Mouse (Mus musculus) ES-E14 (cell line): Measurements from ENCODE around the gene Lcn11. TPM values are rescaled to one million over a fixed set of nuclear protein-coding genes. Genes with fewer than 3 reads are reported as not detected.

Experiments used
- DNase-seq: peaks from one replicate; pipeline ENCODE4 v3.0.0-alpha.2; 2013; ENCODE audit warnings: low read depth, low spot score
- H3K27ac ChIP-seq: 2 replicates; pipeline ENCODE4 v1.5.1; 2012; ENCODE audit warnings: low read depth, mild to moderate bottlenecking, low read length, moderate library complexity, mixed read lengths; ENCODE audit not compliant: poor library complexity, insufficient read depth, severe bottlenecking
- H3K36me3 ChIP-seq: 2 replicates; pipeline ENCODE4 v1.6.1; 2012; ENCODE audit warnings: mild to moderate bottlenecking, low read length, moderate library complexity, mixed read lengths; ENCODE audit not compliant: control insufficient read depth, poor library complexity, insufficient read depth, severe bottlenecking
- H3K4me1 ChIP-seq, 2 experiments: fragments of 150-350 bp in 1 of 2; sonication (generic) in 1 of 2; 2 replicates each; pipeline ENCODE4 v1.6.1; 2012; ENCODE audit warnings: low read length in 2 of 2, mild to moderate bottlenecking in 1 of 2, mixed read lengths in 1 of 2; ENCODE audit not compliant: control insufficient read depth in 2 of 2, insufficient read depth in 2 of 2, poor library complexity in 1 of 2
- H3K4me3 ChIP-seq, 2 experiments: fragments of 150-350 bp in 1 of 2; sonication (generic) in 1 of 2; 2 replicates each; pipeline ENCODE4 v1.5.1; 2012; ENCODE audit warnings: low read length in 2 of 2, low read depth in 1 of 2, mild to moderate bottlenecking in 1 of 2, mixed read lengths in 1 of 2; ENCODE audit not compliant: insufficient read depth in 1 of 2, poor library complexity in 1 of 2, severe bottlenecking in 1 of 2
- H3K9ac ChIP-seq: 2 replicates; pipeline ENCODE4 v1.6.1; 2012; ENCODE audit warnings: low read depth, mild to moderate bottlenecking, low read length, mixed read lengths; ENCODE audit not compliant: poor library complexity, insufficient read depth, severe bottlenecking
- H3K9me3 ChIP-seq: fragments of 150-350 bp; sonication (generic); 2 replicates; pipeline ENCODE4 v1.6.1; 2012; ENCODE audit warnings: low read depth, mild to moderate bottlenecking, low read length; ENCODE audit not compliant: control insufficient read depth, insufficient read depth
- CHD2 ChIP-seq: IDR thresholded peaks from 2 replicates; pipeline ENCODE4 v1.6.1; 2014; ENCODE audit warnings: mild to moderate bottlenecking, low read depth, low read length, inconsistent platforms
- HCFC1 ChIP-seq: IDR thresholded peaks from 2 replicates; pipeline ENCODE4 v1.6.1; 2012; ENCODE audit warnings: low read length, inconsistent platforms, borderline replicate concordance; ENCODE audit not compliant: insufficient read depth
- MAFK ChIP-seq: IDR thresholded peaks from 2 replicates; pipeline ENCODE4 v1.6.1; 2014; ENCODE audit warnings: mild to moderate bottlenecking, low read depth, low read length, inconsistent platforms; ENCODE audit not compliant: insufficient read depth
- ZC3H11A ChIP-seq: IDR thresholded peaks from 2 replicates; pipeline ENCODE4 v1.6.1; 2012; ENCODE audit warnings: low read depth, mild to moderate bottlenecking, inconsistent platforms, low read length, borderline replicate concordance
- ZNF384 ChIP-seq: IDR thresholded peaks from 2 replicates; pipeline ENCODE4 v1.6.1; 2012; ENCODE audit warnings: low read depth, low read length, inconsistent platforms
- in situ Hi-C, 2 experiments: fragments of 600-800 bp; cut with MboI; formaldehyde crosslinking; loops; one replicate each; pipeline ENCODE4 v1.15.1; 2025; ENCODE audit warnings: low sequenced_read_pairs in 2 of 2, inconsistent platforms in 1 of 2; ENCODE audit not compliant: unreplicated experiment in 2 of 2
- total RNA-seq: library from RNA; depleted of rRNA; stranded (reverse); fragments of 300-350 nt; gene quantifications from 2 replicates; pipeline ENCODE4 v1.2.3, GENCODE M21; 2012

Gene Lcn11
- total RNA-seq, 1 experiment, result not detected

- TF ChIP-seq ZC3H11A, result no peak
- TF ChIP-seq ZNF384, result no peak
- TF ChIP-seq CHD2, result no peak
- TF ChIP-seq HCFC1, result no peak
- no peak for TF ChIP-seq MAFK
- Histone ChIP-seq H3K4me1 (no peaks in the 10 kb centered on the region), H3K9ac (no peak overlapping the region), H3K9me3 (no peaks in the 10 kb centered on the region), H3K4me3 (no peak overlapping the region), H3K27ac (no peak overlapping the region), H3K36me3 (no peaks in the 10 kb centered on the region)
- DNase-seq, result no peak
- in situ Hi-C loops, result no loop called here
These were observed 826 bp upstream of the Lcn11 start for GRCm38 (mm10) chr2:25775991-25776390.

- TF ChIP-seq MAFK (no peak), ZC3H11A (no peak), HCFC1 (no peak), CHD2 (no peak)
These were observed 2.3 kb downstream of the Lcn11 start for GRCm38 (mm10) chr2:25779076-25779475.

GRCm38 (mm10) chr2:25780921-25781320, 4.1 kb downstream of the Lcn11 start:
- Histone ChIP-seq H3K4me3 (no peak overlapping the region), H3K36me3 (no peaks in the 10 kb centered on the region), H3K9me3 (no peaks in the 10 kb centered on the region), H3K4me1 (no peaks in the 10 kb centered on the region), H3K27ac (no peak overlapping the region), H3K9ac (no peak overlapping the region)
- no peak for TF ChIP-seq HCFC1
- TF ChIP-seq CHD2, result no peak
- TF ChIP-seq ZNF384, result no peak
- no peak for TF ChIP-seq ZC3H11A
- no peak for TF ChIP-seq MAFK
- no peak for DNase-seq
- in situ Hi-C loops, result no loop called here

More at GRCm38 (mm10) chr2:25779076-25779475, 2.3 kb downstream of the Lcn11 start:
- Histone ChIP-seq H3K9me3 (no peaks in the 10 kb centered on the region), H3K9ac (no peak overlapping the region), H3K4me1 (no peaks in the 10 kb centered on the region), H3K36me3 (no peaks in the 10 kb centered on the region), H3K4me3 (no peak overlapping the region), H3K27ac (no peak overlapping the region)
- no peak for DNase-seq
- in situ Hi-C loops, result no loop called here

GRCm38 (mm10) chr2:25781957-25782356, 5.1 kb downstream of the Lcn11 start, which contains the start of gene Gm13539:
Gene Gm13539 (plus strand): TSS chr2:25782257.
- in situ Hi-C loops, result no loop called here

GRCm38 (mm10) chr2:25785573-25786322, 8.9 kb downstream of the Lcn11 start:
- Histone ChIP-seq H3K4me3 (no peak overlapping the region), H3K9ac (no peak overlapping the region), H3K4me1 (no peaks in the 10 kb centered on the region), H3K9me3 (no peaks in the 10 kb centered on the region), H3K27ac (no peak overlapping the region), H3K36me3 (no peaks in the 10 kb centered on the region)
- TF ChIP-seq ZNF384 (no peak), HCFC1 (no peak), CHD2 (no peak), ZC3H11A (no peak), MAFK (no peak)
- in situ Hi-C loops, result no loop called here
- DNase-seq, result no peak

More at GRCm38 (mm10) chr2:25781957-25782356, 5.1 kb downstream of the Lcn11 start, which contains the start of gene Gm13539:
- H3K9me3 ChIP-seq, result no peaks in the 10 kb centered on the region
- H3K27ac ChIP-seq, result no peak within 1 kb of the TSS
- no peaks in the 10 kb centered on the region for H3K4me1 ChIP-seq
- DNase-seq, result no peak
- no peak within 1 kb of the TSS for H3K4me3 ChIP-seq
- H3K9ac ChIP-seq, result no peak within 1 kb of the TSS
- TF ChIP-seq CHD2 (no peak), ZC3H11A (no peak), ZNF384 (no peak), HCFC1 (no peak), MAFK (no peak)
- no peaks in the 10 kb centered on the region for H3K36me3 ChIP-seq
